Mouse (Mus musculus): ENCODE results near the gene H2afv. TPM values are rescaled to one million over a fixed set of nuclear protein-coding genes. Genes with fewer than 3 reads are reported as not detected.
"Not testable (repeated sequence)": the region's sequence is repeated elsewhere in the genome, so short reads cannot be mapped to it uniquely, and the experiment has no call there.

The H2afv gene
- total RNA-seq, 2 experiments from 2014 or later, result 41.4 to 43.4 TPM

DNA sequence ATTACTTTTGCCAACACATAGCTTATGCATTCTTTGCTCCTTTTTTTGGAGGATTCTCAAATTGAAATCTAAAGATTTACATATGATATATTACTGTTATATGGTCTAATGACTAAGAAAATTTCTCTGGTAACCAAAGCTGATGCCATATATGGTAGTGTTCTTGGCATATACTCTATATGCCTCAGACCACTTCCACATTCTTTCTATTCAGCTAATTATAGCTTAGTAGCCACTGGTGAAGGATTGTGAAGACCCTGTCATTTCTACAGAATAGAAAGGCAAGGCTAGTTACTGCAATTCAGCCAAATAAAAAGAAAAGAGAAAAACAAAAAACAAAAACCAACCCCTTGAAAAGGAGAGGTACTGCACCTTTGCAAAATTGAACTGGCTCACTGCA, 27.8 kb upstream of the H2afv start:
- no peak for DNase-seq (ENCODE audit: low spot score in 2 of 2)
- intact Hi-C loops (cut with DNase I), result loop anchor here (5.0 kb wide), 1 partner anchor 155 kb away; the partner anchor contains the start of gene Tbrg4

DNA sequence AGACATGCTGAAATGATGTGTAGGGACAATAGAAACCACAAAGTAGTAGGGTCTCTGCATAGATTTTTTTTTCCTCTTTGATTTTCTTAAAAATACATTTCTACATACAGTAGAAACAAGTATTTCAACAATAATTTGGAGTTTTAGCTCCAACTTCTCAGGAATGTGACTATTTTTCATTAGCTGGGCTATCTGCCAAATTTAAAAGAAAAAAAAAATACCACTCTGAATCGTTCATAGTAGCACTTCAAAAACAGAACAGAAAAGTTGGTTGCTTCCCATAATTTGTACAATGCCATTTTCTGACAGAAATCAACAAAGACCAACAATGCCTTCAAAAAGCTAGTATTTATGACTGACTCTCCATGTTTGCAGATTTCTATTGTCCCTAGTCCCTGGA, 27.2 kb upstream of the H2afv start:
- no peak for DNase-seq (ENCODE audit: low spot score in 2 of 2)
- intact Hi-C loops (cut with DNase I), result loop anchor here (5.0 kb wide), 1 partner anchor 156 kb away; the partner anchor contains the start of gene Tbrg4

- intact Hi-C loops (cut with DNase I), result loop anchor here (5.0 kb wide), 1 partner anchor 156 kb away; the partner anchor contains the start of gene Tbrg4
Observed at GRCm38 (mm10) chr11:6471054-6471453, 26.8 kb upstream of the H2afv start.

GRCm38 (mm10) chr11:6468541-6468940, 24.3 kb upstream of the H2afv start:
- intact Hi-C loops (cut with DNase I), result no loop called here
- DNase-seq (ENCODE audit: low spot score in 2 of 2), result no peak

More at GRCm38 (mm10) chr11:6471054-6471453, 26.8 kb upstream of the H2afv start:
- DNase-seq (ENCODE audit: low spot score in 2 of 2), result no peak

GRCm38 (mm10) chr11:6465122-6465521, 20.9 kb upstream of the H2afv start:
- intact Hi-C loops (cut with DNase I), result no loop called here
- DNase-seq (ENCODE audit: low spot score in 2 of 2), result peak; percentile 37 to 47

DNA sequence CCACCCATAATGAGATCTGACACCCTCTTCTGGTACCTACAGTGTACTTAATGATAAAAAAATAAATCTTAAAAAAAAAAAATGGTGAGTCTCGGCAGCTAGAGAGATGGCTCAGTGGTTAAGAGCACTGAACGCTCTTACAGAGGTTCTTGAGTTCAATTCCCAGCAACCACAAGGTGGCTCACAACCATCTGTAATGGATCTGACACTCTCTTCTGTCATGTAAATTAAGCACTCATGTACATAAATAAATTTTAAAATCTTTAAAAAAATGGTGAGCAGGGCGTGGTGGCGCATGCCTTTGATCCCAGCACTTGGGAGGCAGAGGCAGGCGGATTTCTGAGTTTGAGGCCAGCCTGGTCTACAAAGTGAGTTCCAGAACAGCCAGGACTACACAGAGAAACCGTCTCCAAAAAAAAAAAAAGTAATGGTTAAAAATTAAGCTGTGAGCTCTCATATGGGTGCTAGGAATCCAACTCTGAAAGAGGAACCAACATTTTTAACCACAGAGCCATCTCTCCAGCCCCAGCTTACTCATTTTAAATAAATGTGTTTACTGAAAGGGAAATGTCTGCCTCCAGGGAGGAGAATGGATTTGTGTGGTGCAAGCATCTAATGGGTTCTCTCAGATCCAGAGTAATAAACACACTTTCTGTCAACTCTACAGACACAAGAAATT, 19.1 kb upstream of the H2afv start:
- DNase-seq (ENCODE audit: low spot score in 2 of 2), result no peak
- intact Hi-C loops (cut with DNase I), result no loop called here

GRCm38 (mm10) chr11:6456083-6456482, 11.8 kb upstream of the H2afv start:
- intact Hi-C loops (cut with DNase I), result no loop called here
- DNase-seq (ENCODE audit: low spot score in 2 of 2), result no peak

DNA sequence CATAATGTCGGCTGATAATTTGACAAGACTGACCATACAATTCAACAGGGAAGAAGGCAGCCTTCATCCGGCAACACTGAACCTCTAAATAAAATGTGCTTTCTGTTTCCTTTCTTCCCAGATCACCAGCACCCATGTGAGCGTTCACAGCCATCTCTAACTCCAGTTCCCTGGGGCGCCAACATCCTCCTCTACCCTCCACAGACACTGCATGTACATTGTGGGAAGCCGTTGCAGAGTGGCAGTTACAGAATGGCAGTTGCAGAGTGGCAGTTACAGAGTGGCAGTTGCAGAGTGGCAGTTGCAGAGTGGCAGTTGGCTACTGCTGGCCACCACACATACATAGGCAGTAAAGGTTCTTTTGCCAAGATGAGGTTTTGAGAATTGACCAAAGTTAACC, 3.9 kb upstream of the H2afv start:
- DNase-seq (ENCODE audit: low spot score in 2 of 2); intact Hi-C loops (cut with DNase I): not testable (repeated sequence)

- DNase-seq (ENCODE audit: low spot score in 2 of 2), result no peak
- intact Hi-C loops (cut with DNase I), result no loop called here
Observed at GRCm38 (mm10) chr11:6447493-6447892, 3.2 kb upstream of the H2afv start.

DNA sequence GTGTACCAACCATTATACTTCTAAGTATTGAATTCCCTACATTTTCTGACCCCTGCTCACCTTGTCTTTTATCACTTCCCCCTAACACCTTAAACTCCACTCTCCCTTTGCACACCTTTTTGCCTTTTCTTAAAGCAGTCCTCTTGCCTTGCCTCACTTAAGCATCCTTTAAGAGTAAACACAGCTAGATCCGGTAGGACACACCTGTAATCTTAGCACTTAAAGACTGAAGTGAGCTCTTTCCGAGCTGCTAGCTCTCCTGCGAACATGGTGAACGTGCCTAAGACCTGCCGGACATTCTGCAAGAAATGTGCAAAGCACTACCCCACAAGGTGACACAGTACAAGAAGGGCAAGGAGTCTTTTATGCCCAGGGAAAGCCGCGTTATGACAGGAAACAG, 1.7 kb upstream of the H2afv start:
- no peak for DNase-seq (ENCODE audit: low spot score in 2 of 2)
- intact Hi-C loops (cut with DNase I), result no loop called here

DNA sequence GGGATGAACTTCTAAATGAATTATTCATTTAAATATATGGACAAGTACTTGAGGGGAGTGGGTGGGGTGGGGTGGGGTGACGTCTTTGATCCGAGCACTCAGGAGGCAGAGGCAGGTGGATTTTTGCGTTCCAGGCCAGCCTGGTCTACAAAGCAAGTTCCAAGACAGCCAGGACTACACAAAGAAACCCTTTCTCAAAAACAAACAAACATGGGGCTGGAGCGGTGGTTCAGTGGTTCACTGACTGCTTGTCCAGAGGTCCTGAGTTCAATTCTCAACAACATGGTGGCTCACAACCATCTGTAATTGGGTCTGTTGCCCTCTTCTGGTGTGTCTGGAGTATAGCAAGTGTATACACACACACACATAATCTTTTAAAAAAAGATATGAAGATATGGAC, 1.2 kb upstream of the H2afv start:
- intact Hi-C loops (cut with DNase I), result no loop called here
- no peak for DNase-seq (ENCODE audit: low spot score in 2 of 2)

DNA sequence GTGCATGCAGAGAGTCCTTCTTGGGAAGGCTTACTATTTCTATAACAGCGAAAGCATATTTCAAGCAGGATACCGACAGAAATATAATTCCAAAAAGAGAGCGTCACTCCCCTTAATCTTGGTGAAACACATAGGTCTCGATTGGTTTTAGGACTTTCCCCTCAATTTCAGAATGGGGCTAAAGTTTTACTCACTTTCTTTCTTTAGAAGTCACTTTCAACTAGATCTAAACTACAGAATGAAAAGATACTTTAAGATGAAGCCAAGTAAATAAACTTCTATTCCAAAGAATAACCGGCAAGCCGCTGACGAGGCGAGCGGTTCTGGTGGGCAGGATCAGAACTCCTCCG, 541 bp downstream of the H2afv start:
- no peak for DNase-seq (ENCODE audit: low spot score in 2 of 2)
- intact Hi-C loops (cut with DNase I), result no loop called here

DNA sequence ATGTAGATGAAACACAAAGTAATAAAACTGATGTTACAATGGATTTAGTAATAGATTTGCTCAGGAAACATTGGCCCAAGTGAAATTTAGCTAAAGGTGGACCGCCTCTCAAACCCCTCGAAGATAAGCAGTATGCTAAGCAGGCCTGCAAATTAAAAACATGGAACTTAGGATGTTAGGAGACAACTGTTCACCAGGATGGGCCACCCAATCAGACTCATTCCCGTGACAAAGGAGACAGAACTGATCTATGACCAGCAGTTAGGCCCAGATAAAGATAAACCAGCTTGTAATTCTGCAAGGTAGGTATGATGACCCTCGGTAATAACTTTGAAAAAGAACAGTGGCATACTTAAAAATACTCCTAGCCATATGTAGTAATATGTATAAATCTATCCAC, 1.1 kb downstream of the H2afv start:
- intact Hi-C loops (cut with DNase I), result no loop called here

GRCm38 (mm10) chr11:6442566-6442965, 1.7 kb downstream of the H2afv start:
- no peak for DNase-seq (ENCODE audit: low spot score in 2 of 2)
- intact Hi-C loops (cut with DNase I), result no loop called here

More for the DNA sequence above, 1.1 kb downstream of the H2afv start:
- DNase-seq (ENCODE audit: low spot score in 2 of 2), result no peak

DNA sequence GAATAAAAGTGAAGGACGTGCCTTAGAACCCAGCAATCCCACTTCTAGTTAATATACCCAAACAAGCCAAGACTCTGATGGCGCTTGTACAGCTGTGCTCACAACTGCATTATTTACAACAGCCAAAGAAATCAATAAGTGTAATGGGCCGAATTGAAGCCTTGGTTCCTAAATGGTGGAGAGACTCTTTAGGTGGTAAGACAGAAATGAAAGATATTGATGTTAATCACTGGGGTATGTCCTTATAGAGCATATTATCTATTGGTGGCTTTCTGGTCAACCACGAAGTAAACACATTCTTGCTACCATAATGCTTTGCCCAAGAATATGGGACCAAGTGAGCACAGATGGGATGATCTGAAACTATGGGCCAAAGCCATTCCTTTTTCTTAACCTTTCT, 4.1 kb downstream of the H2afv start:
- no peak for DNase-seq (ENCODE audit: low spot score in 2 of 2)
- intact Hi-C loops (cut with DNase I), result no loop called here

DNA sequence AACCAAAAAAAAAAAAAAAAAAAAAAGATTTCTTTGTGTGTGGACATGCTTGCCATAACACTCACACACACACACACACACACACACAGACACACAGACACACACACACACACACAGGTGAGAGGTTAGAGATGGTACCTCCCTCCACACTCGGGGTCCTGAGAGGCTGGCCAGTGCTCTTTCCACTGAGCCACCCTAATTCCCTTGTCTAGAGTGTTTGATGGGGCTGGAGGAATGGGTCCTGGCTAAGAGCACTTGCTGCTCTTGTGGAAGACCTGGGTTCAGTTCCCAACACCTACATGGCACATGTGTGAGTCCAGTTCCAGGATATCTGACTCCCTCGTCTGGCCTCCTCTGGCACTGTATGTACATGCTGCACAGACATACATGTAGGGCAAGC, 6.6 kb downstream of the H2afv start:
- DNase-seq (ENCODE audit: low spot score in 2 of 2), result no peak
- intact Hi-C loops (cut with DNase I), result no loop called here

- intact Hi-C loops (cut with DNase I), result no loop called here
- peak in 1 of 2 experiments; percentile 27 for DNase-seq (ENCODE audit: low spot score in 2 of 2)
Observed at GRCm38 (mm10) chr11:6436442-6436841, 7.8 kb downstream of the H2afv start.

GRCm38 (mm10) chr11:6430186-6430585, 14.1 kb downstream of the H2afv start:
- intact Hi-C loops (cut with DNase I), result no loop called here
- no peak for DNase-seq (ENCODE audit: low spot score in 2 of 2)

DNA sequence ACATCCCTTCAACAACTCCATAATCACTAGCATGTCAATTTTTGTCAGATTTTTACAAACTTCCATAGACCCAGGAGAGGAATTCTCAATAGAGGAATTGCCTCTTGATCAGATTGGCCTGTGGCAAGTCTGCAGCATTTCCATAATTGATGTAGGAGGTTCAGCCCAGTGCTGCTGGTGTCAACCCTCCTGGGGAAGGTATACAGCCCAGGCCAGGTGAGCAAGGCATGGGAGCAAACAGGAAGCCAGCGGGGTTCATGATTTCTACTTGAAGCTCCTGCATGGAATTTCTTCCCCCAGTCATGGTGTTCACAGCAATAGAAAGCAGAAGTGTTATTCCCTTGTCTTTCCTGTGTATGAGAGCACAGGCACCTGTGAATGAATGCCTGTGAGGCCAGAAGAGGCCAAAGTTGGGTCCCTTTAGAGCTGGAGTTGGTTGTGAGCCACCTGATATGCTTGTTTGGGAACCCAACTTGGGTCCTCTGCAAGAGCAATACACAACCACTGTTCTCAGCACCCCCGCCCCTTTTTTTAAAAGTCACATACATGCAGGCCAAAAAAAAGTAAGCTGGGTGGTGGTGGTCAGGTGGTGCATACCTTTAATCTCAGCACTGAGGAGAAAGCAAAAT, 23.4 kb downstream of the H2afv start:
- no peak for DNase-seq (ENCODE audit: low spot score in 2 of 2)
- intact Hi-C loops (cut with DNase I), result no loop called here

GRCm38 (mm10) chr11:6420283-6420703, 23.9 kb downstream of the H2afv start:
- intact Hi-C loops (cut with DNase I), result no loop called here
- no peak for DNase-seq (ENCODE audit: low spot score in 2 of 2)

GRCm38 (mm10) chr11:6419156-6419555, 25.1 kb downstream of the H2afv start:
- intact Hi-C loops (cut with DNase I); DNase-seq (ENCODE audit: low spot score in 2 of 2): not testable (repeated sequence)
